Mouse (Mus musculus) hindbrain, embryonic 15.5 days (tissue): ENCODE measurements at regions not wholly inside any gene's neighbourhood (a gene's known extent, or its start where the extent isn't known, plus 50 kb on each side); places are given as distances from the start of the nearest gene placed in this dataset.
"Not testable (repeated sequence)": the region's sequence is repeated elsewhere in the genome, so short reads cannot be mapped to it uniquely, and the experiment has no call there.

Experiments used
- ATAC-seq: fragments of 200-750 bp; cut with Nextera tagmentation; 2 replicates; pipeline ENCODE4 v1.8.0; 2017; ENCODE audit warnings: low read depth, moderate number of reproducible peaks, moderate TSS enrichment; ENCODE audit not compliant: low FRiP score
- H3K27ac ChIP-seq: fragments of 300-500 bp; sonication (generic); replicated peaks from 2 replicates; pipeline ENCODE4 v1.5.1; 2015; ENCODE audit warnings: mild to moderate bottlenecking, inconsistent platforms
- H3K27me3 ChIP-seq: fragments of 300-500 bp; sonication (generic); 2 replicates; pipeline ENCODE4 v1.6.1; 2015; ENCODE audit warnings: control low read depth, inconsistent platforms
- H3K36me3 ChIP-seq: fragments of 300-500 bp; sonication (generic); 2 replicates; pipeline ENCODE4 v1.6.1; 2015; ENCODE audit warnings: control low read depth, inconsistent platforms
- H3K4me1 ChIP-seq: fragments of 300-500 bp; sonication (generic); replicated peaks from 2 replicates; pipeline ENCODE4 v1.6.1; 2015; ENCODE audit warnings: control low read depth, inconsistent platforms
- H3K4me2 ChIP-seq: fragments of 300-500 bp; sonication (generic); 2 replicates; pipeline ENCODE4 v1.6.1; 2015; ENCODE audit warnings: moderate library complexity, mild to moderate bottlenecking, inconsistent platforms
- H3K4me3 ChIP-seq: fragments of 300-500 bp; sonication (generic); 2 replicates; pipeline ENCODE4 v1.5.1; 2015; ENCODE audit warnings: mild to moderate bottlenecking, inconsistent platforms
- H3K9ac ChIP-seq: fragments of 300-500 bp; sonication (generic); 2 replicates; pipeline ENCODE4 v1.6.1; 2015; ENCODE audit warnings: inconsistent platforms
- H3K9me3 ChIP-seq: fragments of 300-500 bp; sonication (generic); 2 replicates; pipeline ENCODE4 v1.6.1; 2016; ENCODE audit warnings: control low read depth, inconsistent platforms
- WGBS: fragments of 180-500 bp; shearing (Covaris S2); methylation state at CpG from one replicate; pipeline ENCODE4 v1.1.7; 2015; 5-methylcytosine and 5-hydroxymethylcytosine counted together

DNA sequence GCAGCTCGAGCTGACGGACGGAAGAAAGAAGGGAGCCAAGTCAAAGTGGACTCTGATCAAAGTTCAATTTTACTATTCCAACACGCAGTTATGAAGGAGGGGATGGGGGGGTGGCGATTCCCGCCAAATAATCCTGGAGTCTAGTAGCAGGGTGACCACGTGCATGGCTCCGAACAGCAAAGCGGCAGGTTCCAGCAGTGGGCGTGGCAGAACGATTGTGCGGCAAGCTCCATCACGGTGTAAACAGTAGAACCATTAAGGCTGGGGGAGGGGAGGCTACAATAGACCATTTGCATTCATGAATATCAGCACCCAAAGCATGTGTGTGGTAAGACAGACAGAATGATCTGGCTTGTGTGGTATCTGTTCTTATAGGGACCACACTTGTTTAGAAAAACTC, 237.6 kb downstream of the Sorl1 start:
- H3K9ac ChIP-seq, H3K4me2 ChIP-seq, H3K36me3 ChIP-seq, H3K27ac ChIP-seq, H3K9me3 ChIP-seq, H3K27me3 ChIP-seq, ATAC-seq, H3K4me3 ChIP-seq: not testable (repeated sequence)
- WGBS = 84% methylated on average over 13 of the region's 13 CpGs
- H3K4me1 ChIP-seq = peaks cover 22% of the 10 kb centered on the region

DNA sequence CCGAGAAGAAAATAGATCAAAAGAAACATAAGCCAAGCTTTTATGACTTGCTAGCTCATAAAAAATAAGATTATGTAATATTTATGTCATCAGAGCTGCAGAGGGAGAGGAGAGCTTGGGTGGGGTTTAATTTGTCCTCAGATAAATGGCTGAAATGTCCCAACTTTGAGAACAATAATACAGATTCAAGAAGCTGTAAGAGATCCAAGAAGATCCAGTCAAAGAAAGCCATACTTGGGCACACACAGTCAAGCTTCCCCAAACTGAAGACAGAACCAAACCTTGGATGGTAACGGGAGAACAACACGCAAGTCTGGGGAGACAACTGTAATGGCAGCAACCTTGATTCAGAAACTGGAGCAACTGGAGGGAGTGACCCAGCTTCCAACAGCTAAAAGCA, 243.6 kb downstream of the Sorl1 start:
- Histone ChIP-seq H3K4me1 (peaks cover 10% of the 10 kb centered on the region), H3K9ac (no peak overlapping the region), H3K27me3 (no peaks in the 10 kb centered on the region), H3K36me3 (no peaks in the 10 kb centered on the region), H3K27ac (no peak overlapping the region), H3K9me3 (no peaks in the 10 kb centered on the region), H3K4me2 (no peak overlapping the region), H3K4me3 (no peak overlapping the region)
- WGBS = 98% methylated on average over 3 of the region's 3 CpGs
- no peak for ATAC-seq

DNA sequence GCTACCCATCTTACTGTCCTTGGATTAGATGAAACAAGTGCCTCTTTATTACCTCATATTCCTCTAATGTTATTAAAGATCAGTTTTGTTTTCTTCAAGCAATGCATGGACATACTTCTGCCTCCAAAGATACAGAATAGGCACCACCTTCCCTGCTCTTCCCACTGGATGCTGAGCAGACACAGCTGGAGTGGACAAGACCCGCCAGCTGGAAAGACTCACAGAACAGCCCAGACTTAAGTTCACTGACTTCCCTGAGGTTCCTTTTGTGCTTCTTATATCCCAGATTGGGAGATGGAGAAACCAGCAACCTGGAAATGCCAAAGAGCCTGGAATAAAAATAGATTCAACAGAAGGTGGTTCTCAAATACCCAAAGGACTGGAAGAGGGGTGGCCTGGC, 245.0 kb downstream of the Sorl1 start:
- no peak for ATAC-seq
- Histone ChIP-seq H3K27ac (no peak overlapping the region), H3K36me3 (no peaks in the 10 kb centered on the region), H3K9ac (no peak overlapping the region), H3K4me3 (no peak overlapping the region), H3K27me3 (no peaks in the 10 kb centered on the region), H3K4me2 (no peak overlapping the region), H3K9me3 (no peaks in the 10 kb centered on the region), H3K4me1 (peaks cover 10% of the 10 kb centered on the region)
- WGBS = 81% methylated on average over 1 of the region's 1 CpGs

DNA sequence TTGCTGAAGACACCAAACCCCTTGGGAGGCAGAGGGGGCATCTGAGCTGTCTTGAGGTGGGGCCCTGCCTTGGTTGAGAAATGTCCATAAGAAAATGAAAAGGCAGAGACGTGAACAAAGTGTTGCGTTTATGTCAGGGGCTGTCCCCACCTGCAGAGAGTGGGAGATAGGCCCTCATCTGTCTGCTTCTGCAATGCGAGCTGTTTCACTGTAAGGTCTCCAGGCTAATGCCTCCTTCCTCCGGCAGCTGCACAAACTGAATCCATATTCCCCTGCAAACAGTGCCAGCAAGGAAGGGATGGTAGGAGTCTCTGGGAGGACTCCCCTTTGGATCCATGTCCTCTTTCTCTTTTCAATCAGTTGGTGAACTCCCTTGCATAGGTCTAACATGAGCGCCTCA, 263.0 kb downstream of the Sorl1 start:
- ATAC-seq = no peak
- H3K4me1 ChIP-seq = peaks cover 28% of the 10 kb centered on the region
- WGBS = 31% methylated on average over 5 of the region's 5 CpGs
- H3K9ac ChIP-seq = no peak overlapping the region
- H3K9me3 ChIP-seq = no peaks in the 10 kb centered on the region
- peak overlapping the region; percentile 18; the same call in 1 of the 2 replicates for H3K4me2 ChIP-seq
- no peaks in the 10 kb centered on the region for H3K36me3 ChIP-seq
- H3K4me3 ChIP-seq = no peak overlapping the region
- no peaks in the 10 kb centered on the region for H3K27me3 ChIP-seq
- peak overlapping the region; percentile 79 for H3K27ac ChIP-seq

DNA sequence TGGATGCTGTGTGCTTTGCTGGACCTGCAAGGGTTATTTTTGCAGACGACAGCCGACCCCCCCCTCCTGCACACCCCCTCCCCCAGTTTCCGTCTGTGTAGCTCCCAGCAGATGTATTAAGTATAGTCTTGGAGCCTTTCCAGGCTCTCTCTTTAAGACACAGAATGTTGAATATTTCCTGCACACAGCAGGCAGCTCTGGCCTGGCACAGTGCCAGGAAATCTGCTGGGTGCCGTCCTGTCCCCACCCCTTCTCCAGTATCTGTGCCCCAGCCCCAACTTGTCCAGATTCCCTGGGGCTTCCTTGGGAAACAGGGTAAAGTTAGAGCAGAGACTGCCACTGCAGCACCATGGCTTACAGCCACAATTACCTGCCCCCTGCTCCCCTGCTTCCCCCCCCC, 263.4 kb downstream of the Sorl1 start:
- Histone ChIP-seq H3K4me1 (peaks cover 28% of the 10 kb centered on the region), H3K36me3 (no peaks in the 10 kb centered on the region), H3K9me3 (no peaks in the 10 kb centered on the region), H3K27me3 (no peaks in the 10 kb centered on the region), H3K4me2 (peak overlapping the region; percentile 18; the same call in 1 of the 2 replicates), H3K27ac (peak overlapping the region; percentile 79), H3K4me3 (no peak overlapping the region), H3K9ac (no peak overlapping the region)
- WGBS = 7% methylated on average over 4 of the region's 4 CpGs
- ATAC-seq = peak; percentile 86

DNA sequence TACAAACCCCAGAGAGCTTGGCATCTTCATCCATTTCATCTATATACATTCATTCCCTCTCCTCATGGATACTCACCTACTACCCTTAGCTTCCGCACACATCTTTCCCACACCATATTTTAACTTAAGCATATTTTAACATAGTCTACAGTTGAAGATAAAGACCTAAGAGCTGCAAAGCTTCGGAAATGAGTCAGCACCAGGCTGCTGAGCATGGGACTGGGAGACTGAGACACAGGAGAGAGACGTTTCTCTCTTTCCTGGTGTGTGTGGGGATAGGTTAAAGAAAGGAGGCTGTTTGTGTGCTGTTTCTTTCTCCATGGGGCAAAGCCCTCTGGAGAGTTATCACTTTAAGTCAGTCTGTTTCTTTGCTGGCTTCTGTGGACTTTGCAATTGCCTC, 264.3 kb downstream of the Sorl1 start:
- ATAC-seq = no peak
- peaks cover 28% of the 10 kb centered on the region for H3K4me1 ChIP-seq
- no peaks in the 10 kb centered on the region for H3K27me3 ChIP-seq
- no peaks in the 10 kb centered on the region for H3K36me3 ChIP-seq
- H3K4me3 ChIP-seq = no peak overlapping the region
- H3K9ac ChIP-seq = no peak overlapping the region
- 77% methylated on average over 3 of the region's 3 CpGs for WGBS
- peak overlapping the region; percentile 79 for H3K27ac ChIP-seq
- H3K9me3 ChIP-seq = no peaks in the 10 kb centered on the region
- no peak overlapping the region for H3K4me2 ChIP-seq

DNA sequence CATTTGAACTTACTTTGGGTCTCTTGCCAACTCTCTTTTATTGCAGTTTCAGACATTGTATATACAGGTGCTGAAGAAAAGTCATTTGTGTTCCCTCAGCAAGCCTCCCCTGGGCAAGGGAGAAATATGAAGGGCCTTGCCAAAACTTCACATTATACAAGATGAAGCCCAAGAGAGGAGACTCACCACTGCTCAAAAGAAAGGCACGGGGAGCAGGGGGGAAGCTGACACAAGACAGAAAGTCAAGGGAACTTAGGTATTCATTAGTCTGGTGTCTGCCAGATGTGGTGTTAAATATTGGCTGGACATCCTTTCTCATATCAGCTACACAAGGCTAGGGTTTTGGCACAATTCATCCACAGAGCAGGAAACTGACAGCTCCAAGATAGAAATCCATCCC, 272.0 kb downstream of the Sorl1 start:
- WGBS = 74% methylated on average over 1 of the region's 1 CpGs
- ATAC-seq = no peak
- no peaks in the 10 kb centered on the region for H3K36me3 ChIP-seq
- H3K9me3 ChIP-seq = no peaks in the 10 kb centered on the region
- H3K27ac ChIP-seq = no peak overlapping the region
- H3K27me3 ChIP-seq = no peaks in the 10 kb centered on the region
- no peak overlapping the region for H3K4me3 ChIP-seq
- H3K4me1 ChIP-seq = no peaks in the 10 kb centered on the region
- H3K4me2 ChIP-seq = no peak overlapping the region
- no peak overlapping the region for H3K9ac ChIP-seq

DNA sequence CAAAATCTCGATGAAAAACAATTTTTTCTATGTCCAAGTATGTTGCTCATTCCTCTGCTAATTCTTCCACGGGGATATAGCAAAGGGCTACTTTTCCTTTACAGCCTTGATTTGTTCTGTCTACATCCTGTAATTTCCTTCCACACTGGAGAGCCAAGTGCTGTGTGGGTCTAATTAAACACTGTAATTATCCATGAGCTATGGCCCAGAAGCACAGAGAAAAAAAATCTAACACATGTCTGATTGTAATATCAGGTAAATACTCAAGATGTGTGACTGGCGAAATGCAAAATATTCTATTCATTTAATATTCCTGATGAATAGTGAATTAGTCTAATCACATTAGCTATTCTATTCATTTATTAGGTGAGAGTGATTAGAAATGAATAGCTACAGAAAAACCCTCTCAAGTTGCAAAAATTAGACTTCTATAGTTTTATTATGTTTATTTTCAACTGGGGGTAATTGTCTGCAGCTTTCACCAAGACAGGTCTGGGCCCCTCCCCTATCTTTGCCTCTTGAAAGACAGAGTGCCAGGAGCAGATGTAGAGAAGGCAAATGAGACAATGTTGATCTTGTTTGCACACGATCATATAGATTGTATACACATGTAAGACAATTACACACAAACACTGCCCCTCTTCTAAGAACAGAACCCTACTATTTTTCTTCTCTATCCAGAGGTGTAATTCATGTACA, 274.3 kb downstream of the Sorl1 start:
- Histone ChIP-seq H3K4me1 (no peaks in the 10 kb centered on the region; the same call in 1 of the 2 replicates), H3K36me3 (no peaks in the 10 kb centered on the region), H3K27me3 (no peaks in the 10 kb centered on the region), H3K9me3 (no peaks in the 10 kb centered on the region), H3K4me3 (no peak overlapping the region), H3K4me2 (no peak overlapping the region), H3K27ac (no peak overlapping the region), H3K9ac (no peak overlapping the region)
- 68% methylated on average over 4 of the region's 4 CpGs for WGBS
- ATAC-seq = no peak

DNA sequence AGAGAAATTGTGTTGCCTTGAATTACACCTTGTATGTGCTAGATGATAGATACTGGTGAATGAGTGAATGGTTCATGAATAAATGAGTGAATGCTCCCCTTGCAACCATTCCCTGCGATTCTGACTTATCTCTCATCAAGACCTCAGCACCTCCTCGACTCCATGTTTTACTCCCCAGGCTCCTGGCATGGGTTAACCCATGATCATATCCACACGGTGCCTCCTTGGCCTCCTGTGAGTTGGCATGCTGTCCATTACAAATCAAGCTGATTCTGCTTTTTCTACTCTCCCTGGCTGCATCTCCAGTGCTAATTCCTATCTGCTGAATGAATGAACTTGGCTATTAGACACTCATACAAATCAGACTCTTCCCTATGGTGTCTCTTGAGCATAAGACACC, 279.5 kb downstream of the Sorl1 start:
- H3K4me1 ChIP-seq = no peaks in the 10 kb centered on the region; the same call in 1 of the 2 replicates

DNA sequence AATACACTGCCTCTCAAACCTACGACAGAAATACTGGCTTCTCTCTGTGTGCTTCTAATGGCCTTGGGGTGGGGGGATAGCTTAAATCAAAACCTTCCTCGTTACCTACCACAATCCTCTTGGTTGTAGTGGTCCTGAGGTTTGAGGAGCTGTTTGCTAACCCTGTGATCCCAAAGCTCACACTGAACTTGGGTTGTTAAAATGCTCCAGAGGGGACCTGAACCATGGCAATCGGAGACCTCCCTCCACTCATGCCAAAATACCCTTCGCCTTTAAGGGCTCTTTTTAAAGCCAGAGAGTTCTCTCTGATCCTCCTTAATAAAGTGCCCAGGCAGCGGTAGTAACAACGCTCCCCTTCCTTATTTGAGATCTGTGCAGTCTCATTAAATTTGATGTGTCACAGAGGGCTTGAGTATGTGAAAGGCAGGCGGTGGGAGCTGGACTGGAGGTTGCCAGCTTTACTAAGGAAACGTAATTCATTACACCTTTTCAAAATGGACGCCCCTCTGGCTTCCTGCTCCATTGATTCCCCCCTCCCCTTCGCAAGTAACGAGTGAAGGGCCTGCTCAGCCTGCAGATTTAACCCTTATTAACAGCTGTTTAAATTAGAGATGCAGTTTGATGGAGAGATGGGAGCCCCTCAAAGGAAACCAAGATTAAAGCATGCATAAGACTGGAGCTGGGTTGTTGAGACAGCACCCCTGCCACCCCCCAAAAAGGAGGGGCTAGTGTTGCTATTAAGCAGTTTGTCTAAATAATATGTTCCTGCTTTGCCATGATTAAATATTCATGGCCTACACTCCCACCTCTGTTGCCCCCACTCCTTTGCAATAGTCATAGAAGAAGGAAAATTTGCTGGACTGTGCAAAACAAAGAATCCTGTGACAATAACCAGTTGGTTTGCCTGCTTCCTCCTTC, 289.4 kb downstream of the Sorl1 start:
- 38% methylated on average over 11 of the region's 11 CpGs for WGBS
- no peak overlapping the region; the same call in 1 of the 2 replicates for H3K9ac ChIP-seq
- peak; percentile 63 for ATAC-seq
- H3K4me1 ChIP-seq = peaks cover 10% of the 10 kb centered on the region
- no peaks in the 10 kb centered on the region for H3K36me3 ChIP-seq
- H3K4me2 ChIP-seq = no peak overlapping the region
- no peak overlapping the region for H3K4me3 ChIP-seq
- H3K27me3 ChIP-seq = no peaks in the 10 kb centered on the region
- peak overlapping the region; percentile 51; the same call in 1 of the 2 replicates for H3K27ac ChIP-seq
- no peaks in the 10 kb centered on the region for H3K9me3 ChIP-seq

More for the DNA sequence above, 279.5 kb downstream of the Sorl1 start:
- Histone ChIP-seq H3K4me3 (no peak overlapping the region), H3K9ac (no peak overlapping the region), H3K36me3 (no peaks in the 10 kb centered on the region), H3K27ac (no peak overlapping the region), H3K4me2 (no peak overlapping the region), H3K27me3 (no peaks in the 10 kb centered on the region), H3K9me3 (no peaks in the 10 kb centered on the region)
- WGBS = 78% methylated on average over 3 of the region's 3 CpGs
- ATAC-seq = no peak

DNA sequence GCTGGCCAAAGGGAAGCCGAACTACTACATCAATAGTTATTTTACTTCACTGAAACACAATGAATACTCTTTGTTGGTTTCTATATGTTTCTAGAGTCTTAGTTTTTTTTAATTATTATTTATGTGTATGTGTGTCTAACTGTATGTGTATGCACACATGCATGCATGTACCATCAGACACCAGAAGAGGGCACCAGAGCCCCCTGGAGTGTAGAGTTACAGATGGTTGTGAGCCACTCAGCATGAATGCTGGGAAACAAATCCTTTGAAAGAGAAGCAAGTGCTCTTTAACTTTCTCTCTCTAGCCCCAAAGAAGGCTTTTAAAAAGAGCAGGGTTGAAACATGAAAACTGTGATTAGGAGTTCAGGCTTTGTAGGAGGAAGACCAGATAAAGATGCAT, 290.7 kb downstream of the Sorl1 start:
- H3K27ac ChIP-seq = no peak overlapping the region
- H3K4me1 ChIP-seq = peaks cover 10% of the 10 kb centered on the region
- WGBS = 95% methylated on average over 1 of the region's 1 CpGs
- H3K9ac ChIP-seq = no peak overlapping the region
- no peak overlapping the region for H3K4me3 ChIP-seq
- no peak overlapping the region for H3K4me2 ChIP-seq
- H3K27me3 ChIP-seq = no peaks in the 10 kb centered on the region
- ATAC-seq = no peak
- H3K9me3 ChIP-seq = no peaks in the 10 kb centered on the region
- no peaks in the 10 kb centered on the region for H3K36me3 ChIP-seq

DNA sequence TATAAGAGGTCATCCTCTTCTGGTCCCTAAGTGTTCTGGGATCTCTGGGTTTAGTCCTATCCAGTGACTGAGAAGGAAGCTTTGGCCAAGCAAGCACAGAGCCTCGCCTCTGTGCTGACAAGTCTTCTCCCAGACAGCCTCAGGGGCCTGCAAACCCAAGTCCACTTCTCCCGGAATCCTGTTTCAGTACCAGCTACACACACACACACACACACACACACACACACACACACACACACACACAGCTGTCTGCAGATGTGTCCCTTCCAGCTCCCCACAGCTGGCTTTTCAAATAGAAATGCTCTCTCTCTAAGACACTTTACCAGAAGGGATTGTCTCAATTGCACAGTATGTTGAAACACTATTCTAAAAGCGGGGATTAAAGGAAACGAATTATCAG, 296.7 kb downstream of the Sorl1 start:
- no peak overlapping the region for H3K9ac ChIP-seq
- no peaks in the 10 kb centered on the region for H3K27me3 ChIP-seq
- H3K4me2 ChIP-seq = no peak overlapping the region
- no peak overlapping the region for H3K27ac ChIP-seq
- no peaks in the 10 kb centered on the region for H3K9me3 ChIP-seq
- no peak overlapping the region for H3K4me3 ChIP-seq
- ATAC-seq = no peak
- no peaks in the 10 kb centered on the region for H3K36me3 ChIP-seq
- WGBS = 75% methylated on average over 4 of the region's 4 CpGs
- H3K4me1 ChIP-seq = no peaks in the 10 kb centered on the region
